Mouse (Mus musculus): Measurements from ENCODE around the gene Zfp87.

Gene Zfp87

DNA sequence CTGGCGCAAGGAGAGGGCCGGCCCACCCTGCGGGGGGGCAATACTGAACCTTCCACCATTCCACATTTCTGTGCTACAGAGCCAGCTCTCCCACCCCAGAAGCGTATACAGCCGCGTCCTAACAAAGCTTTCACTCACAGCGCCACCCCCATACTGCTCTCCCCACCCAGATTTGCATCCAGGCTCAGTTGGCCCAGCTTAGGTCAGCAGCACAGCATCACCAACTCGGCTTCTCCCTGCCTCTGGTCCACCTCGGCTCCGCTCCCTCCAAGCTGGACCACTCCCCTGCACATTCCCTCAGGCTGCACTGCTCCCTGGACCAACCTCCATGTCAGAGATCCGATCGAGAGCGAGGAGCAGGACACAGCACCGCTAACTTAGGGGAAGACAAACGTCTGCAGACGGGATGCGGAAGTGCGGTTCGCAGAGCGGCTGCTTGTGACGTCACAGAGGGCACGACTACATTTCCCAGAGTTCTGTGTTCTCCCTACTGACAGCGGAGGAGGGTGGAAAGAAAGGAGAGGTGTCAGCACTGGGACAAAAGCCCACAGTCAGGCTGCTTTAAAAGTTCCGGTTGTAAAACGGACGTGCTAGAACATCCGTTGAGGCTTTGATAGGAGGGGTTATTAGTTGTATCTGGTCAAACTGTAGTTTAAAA is at the start of gene Zfp87, which contains the start of gene Gm26965:
TSS of gene Zfp87 (minus strand) at position 425 of the 658 bp plus-strand sequence.
TSS of gene Gm26965 (minus strand) at position 399 of the 658 bp plus-strand sequence.
- in situ Hi-C loops (cut with MboI; ENCODE audit: low pct_unique_long_range_greater_than_20kb in 1 of 2, low sequenced_read_pairs in 2 of 2, unreplicated experiment in 1 of 2): no loop called here

DNA sequence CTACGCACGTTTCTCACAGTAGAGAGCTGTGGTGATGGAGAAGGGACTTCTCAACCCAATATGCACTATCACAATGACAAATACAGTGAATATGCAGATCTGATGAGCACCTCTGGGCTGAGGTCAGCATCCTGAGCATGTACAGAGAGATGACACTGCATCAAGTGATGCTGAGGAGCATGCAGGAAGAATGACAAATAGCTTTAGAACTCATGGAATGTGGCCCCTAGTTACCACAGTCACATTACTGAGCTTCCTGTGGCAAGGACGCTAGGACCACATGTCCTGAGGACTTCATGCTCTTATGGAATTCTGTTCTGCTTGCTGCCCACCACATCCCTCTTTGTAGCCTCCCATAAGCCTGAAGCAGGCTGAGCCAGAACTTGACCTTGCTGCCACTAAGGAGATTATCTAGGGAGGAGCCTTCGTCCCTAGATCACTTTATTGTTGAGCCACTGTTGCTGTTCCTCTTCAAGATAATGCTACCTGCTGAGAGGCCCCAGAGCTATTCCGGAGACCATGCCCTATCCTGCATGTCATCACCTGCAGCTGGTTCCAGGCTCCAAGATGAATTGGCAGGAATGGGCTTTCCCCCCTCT is 46.7 kb upstream of the Zfp87 start:
- in situ Hi-C loops (cut with MboI; ENCODE audit: low pct_unique_long_range_greater_than_20kb in 1 of 2, low sequenced_read_pairs in 2 of 2, unreplicated experiment in 1 of 2): no loop called here

DNA sequence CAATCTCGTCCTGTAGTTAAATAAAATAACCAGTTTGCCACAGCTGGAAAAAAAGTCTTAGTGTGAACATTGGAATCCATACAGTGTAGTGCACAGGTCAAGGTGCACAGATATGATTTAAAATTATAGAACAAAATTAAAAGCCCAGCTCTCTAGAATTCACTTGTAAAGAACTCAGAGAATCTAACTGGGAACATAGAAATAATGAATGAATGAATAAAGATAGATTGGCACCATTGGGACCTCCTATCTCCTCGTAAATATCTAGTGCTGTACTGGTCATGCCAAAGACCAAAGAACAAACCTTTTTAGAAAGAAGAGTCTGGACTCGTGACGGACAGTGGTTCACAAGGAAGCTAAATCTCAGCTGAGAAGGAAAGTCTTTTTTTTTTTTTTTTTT is 27.8 kb upstream of the Zfp87 start, which contains the start of gene Zfp748:
TSS of gene Zfp748 (minus strand) at position 101 of the 400 bp plus-strand sequence.
- in situ Hi-C loops (cut with MboI; ENCODE audit: low pct_unique_long_range_greater_than_20kb in 1 of 2, low sequenced_read_pairs in 2 of 2, unreplicated experiment in 1 of 2): no loop called here

DNA sequence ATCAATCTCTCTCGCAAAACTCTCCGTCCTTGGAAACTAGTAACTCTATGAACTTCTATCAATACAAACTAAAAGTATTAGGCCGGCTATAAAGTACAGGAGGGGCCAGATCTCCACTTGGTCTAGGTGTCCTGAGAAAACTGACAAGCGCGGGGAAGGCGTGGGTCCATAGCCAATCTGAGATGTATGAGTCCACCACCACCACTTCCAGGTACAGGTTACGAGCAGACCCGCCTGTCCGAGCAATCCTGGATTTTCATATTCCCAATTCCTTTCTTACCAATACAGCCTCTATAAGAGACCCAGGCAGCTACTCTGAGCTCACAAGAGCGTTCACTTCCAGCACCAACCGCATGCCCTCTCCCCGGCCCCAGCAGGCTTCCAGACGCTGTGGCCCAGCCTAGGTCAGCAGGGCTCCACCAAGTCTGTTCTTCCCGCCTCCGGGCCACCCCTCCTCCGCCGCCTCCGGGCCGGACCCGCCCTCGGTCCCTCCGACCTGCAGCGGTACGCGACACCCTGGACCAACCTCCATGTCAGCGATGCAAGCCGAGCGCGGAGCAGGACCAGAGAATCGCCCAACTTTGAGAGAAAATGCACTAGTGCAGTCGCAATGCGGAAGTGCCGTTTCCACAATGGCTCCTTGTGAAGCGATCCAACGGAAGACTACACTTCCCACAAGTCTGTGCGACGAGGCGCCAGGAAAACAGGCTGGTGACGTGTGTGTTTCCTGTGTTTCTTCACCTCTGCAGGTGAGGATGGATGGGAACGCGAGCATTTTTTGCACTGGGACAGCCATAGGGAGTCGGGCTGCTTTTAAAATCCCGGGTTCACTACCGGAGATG is 26.7 kb upstream of the Zfp87 start:
- in situ Hi-C loops (cut with MboI; ENCODE audit: low pct_unique_long_range_greater_than_20kb in 1 of 2, low sequenced_read_pairs in 2 of 2, unreplicated experiment in 1 of 2): no loop called here

DNA sequence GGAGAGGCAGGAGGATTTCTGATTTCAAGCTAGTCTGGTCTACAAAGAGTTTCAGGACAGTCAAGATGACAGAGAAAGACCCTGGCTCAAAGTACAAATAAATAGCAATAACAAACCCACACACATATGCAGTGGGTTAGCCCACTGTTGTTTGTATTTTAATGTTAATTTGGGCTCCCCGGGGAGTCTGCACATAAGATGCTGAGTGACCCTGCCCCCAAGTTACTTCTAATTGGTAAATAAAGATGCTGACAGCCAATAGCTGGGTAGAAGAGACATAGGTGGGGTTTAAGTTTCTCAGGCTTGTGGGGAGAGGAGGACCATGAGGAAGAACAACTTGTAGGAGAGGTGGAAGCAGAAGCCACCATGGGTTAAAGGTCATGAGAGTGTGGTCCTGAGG is 20.0 kb upstream of the Zfp87 start:
- in situ Hi-C loops (cut with MboI; ENCODE audit: low pct_unique_long_range_greater_than_20kb in 1 of 2, low sequenced_read_pairs in 2 of 2, unreplicated experiment in 1 of 2): no loop called here

DNA sequence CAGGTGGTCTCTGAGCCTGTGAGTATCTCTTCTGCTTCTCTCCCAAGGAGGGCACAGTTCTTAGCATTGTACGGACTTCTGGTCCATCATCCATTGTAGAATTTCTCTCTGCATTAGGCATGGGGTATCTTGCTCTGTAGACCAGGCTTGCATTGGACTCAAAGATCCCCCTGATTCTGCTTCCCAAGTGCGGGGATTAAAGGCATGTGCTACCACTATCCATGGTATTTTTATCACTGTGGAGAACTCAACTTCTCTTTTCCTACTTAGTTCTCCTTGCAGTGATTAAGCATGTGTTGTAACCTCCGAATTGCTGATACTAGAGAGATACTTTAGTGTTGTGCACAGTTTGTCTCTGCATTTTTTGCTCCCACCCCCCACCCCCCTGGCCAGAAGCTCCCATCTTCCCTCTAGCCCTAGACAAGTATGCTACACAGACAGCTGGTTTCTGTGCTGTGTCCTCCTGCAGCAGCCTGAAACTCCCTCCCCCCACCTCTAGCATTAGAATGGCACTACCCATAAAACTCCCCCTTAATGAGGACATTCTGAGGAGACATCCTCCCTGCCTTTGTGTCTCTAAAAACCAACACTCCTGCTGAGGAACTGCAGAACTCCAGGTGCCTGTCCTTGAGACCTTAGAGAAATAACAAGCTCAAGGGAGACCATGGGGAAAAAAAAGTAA is 1.2 kb upstream of the Zfp87 start:
- in situ Hi-C loops (cut with MboI; ENCODE audit: low pct_unique_long_range_greater_than_20kb in 1 of 2, low sequenced_read_pairs in 2 of 2, unreplicated experiment in 1 of 2): no loop called here

DNA sequence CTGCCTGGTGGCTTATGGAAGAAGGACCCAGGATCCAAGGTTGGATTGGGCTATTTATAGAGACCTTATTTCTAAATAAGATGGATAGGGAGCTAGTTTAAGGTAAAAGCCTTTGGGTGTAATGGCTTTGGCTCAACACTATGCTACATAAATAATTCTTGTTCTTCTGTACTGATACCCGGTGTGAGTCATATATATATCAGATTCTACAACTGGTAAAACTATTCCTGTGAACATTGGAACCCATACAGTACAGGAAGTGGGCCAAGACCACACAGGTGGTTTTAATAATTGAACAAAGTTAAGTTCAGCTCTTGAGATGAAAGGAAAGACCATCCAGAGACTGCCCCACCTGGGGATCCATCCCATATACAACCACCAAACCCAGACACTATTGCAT is 25.1 kb downstream of the Zfp87 start:
- in situ Hi-C loops (cut with MboI; ENCODE audit: low pct_unique_long_range_greater_than_20kb in 1 of 2, low sequenced_read_pairs in 2 of 2, unreplicated experiment in 1 of 2): no loop called here

DNA sequence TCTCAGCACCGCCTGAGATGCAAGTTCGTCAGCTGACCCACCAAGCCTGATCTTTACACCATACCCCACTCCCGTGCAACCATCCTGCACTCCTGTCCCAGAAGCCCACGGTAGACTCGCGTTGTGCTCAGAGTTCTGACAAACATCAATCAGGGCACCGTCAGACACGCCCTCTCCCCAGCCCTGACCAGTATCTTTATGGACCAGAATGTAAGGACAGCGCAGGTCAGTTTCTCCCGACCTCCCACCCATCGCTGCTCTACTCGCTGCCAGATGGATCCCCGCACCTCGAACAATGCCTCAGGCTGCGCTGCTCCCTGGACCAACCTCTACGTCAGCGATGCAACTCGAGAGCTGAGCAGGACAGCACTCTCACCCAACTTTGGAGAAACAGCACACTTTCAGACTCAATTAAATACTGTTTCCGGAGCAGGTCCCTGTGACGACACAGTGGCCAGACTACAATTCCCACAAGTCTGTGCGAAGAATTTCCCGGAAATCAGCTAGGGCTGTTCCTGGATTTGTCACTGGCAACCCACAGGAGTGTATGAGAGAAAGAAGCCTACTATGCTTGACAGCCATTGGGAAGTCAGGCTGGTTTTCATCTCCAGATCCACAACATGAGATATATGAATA is 25.8 kb downstream of the Zfp87 start, which contains the start of gene Zfp58:
TSS of gene Zfp58 (minus strand) at position 472 of the 636 bp plus-strand sequence.
- in situ Hi-C loops (cut with MboI; ENCODE audit: low pct_unique_long_range_greater_than_20kb in 1 of 2, low sequenced_read_pairs in 2 of 2, unreplicated experiment in 1 of 2): no loop called here

DNA sequence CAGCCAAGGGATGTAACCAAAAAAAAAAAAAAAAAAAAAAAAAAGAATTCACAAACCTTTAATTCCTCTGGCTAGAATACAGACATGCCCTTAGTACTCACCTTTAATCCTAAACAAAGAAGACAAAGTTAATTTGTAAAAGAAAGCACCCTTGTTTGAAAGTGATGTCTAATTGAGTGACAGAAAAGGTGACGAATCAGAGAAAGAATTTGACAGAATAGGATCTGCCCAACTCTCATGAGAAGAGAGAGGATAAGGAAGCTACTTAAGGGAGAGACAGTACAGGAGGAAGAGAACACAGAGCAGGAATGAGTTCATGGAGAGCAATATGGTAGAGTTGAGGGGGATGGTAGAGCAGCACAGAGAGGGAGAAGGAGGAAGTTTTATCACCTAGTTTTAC is 30.3 kb downstream of the Zfp87 start:
- in situ Hi-C loops (cut with MboI; ENCODE audit: low pct_unique_long_range_greater_than_20kb in 1 of 2, low sequenced_read_pairs in 2 of 2, unreplicated experiment in 1 of 2): no loop called here

DNA sequence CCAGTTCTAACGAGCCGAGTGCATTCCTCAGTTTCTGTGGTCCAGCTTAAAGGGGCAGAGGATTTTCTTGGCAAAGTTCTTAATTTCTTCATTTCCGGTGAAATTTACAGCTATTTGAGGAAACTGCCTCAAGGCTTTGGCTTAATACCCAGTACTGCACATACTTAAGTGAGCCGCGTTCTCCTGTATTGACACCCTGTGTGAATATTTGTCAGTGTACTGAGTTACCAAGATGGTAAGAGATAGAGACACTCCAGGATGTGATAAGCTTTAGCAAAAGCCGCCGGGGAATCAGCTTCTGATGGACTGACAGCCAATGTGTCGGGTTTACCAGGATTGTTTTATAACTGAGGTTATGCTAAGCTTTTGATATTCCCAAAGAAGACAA is 41.6 kb downstream of the Zfp87 start:
- in situ Hi-C loops (cut with MboI; ENCODE audit: low pct_unique_long_range_greater_than_20kb in 1 of 2, low sequenced_read_pairs in 2 of 2, unreplicated experiment in 1 of 2): no loop called here

DNA sequence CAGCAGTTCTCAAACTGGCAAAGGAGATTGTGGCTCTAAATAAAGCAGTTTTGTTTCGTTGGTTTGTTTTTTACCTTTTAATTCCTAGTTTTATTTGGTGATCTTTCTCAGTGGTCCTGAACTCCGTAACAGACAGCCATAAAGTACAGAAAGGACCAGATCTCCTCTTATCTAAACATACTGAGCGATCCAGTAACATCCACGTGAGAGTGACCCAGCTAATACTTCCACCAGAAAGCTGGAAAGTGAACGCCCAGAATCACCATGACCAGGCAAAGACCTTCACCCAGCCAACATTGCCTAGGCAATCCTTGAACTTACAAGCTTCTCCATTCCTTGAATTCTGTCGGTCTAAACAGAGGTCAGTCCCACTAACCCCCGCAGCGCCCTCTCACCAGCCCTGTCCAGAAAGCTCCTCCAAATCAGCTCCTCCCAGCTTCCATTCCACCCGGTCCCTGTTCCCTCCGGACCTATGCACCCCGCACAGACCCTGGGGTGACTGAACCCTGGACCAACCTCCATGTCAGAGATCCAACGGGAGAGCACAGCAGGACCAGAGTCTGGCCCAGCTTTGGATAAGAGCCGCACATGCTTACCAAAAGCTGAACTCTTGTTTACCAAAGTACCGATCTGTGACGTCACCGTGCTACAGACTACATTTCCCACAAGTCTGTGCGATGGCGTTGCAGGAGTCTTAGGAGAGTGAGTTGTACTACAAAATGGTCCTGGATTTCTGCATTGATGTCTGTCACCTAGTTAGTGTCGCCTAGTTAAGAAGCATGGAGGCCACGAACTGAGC is 42.2 kb downstream of the Zfp87 start, which contains the start of gene Zfp874b:
TSS of gene Zfp874b (minus strand) at position 634 of the 799 bp plus-strand sequence.
- in situ Hi-C loops (cut with MboI; ENCODE audit: low pct_unique_long_range_greater_than_20kb in 1 of 2, low sequenced_read_pairs in 2 of 2, unreplicated experiment in 1 of 2): no loop called here

DNA sequence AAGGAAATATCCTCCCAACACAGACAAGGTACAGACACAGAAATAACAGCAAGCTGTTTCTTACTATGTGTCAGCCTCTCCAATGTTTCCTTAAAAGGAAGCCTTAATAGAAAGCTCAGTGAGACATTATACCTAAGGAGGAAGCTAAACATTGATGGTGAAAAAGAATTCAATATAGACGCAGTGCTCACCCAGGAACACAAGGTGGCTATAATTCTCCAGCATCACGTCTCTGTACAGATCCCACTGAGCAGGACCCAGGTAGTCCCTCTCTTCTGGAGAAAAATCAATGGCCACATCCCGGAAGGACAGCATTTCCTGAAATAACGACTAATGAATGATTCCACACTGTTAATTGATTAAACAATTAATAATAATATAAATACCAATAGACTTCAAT is 44.4 kb downstream of the Zfp87 start:
- in situ Hi-C loops (cut with MboI; ENCODE audit: low pct_unique_long_range_greater_than_20kb in 1 of 2, low sequenced_read_pairs in 2 of 2, unreplicated experiment in 1 of 2): no loop called here

DNA sequence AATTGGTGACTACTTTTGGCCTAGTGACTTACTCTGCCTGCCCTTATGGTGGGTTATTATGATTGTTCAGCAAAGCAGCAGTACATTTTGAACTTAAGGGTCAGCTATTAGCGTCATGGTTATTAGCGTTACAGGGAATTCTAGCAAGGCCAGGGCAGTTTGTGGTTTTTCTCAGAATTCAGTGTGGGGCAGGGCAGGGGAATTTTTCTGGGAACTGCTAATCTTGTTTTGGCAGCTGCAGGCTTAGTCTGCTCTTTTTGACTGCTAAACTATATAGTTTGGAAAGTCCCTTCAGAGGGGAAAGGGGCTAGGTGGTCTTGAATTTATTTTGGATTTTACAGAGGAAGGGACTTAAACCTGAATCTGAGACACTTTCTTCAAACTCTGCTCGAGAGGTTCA is 56.7 kb downstream of the Zfp87 start:
- in situ Hi-C loops (cut with MboI; ENCODE audit: low pct_unique_long_range_greater_than_20kb in 1 of 2, low sequenced_read_pairs in 2 of 2, unreplicated experiment in 1 of 2): no loop called here

All from mouse embryonic stem cell (cell line).